Mouse (Mus musculus) megakaryocyte, embryonic 14.5 days (primary cell): ENCODE results near the gene Crocc2.

ENCODE experiments used
- FLI1 ChIP-seq: IDR thresholded peaks from 2 replicates; pipeline ENCODE4 v1.6.1; 2012; ENCODE audit warnings: low read length, inconsistent platforms, mixed read lengths
- GATA1 ChIP-seq: IDR thresholded peaks from 3 replicates; pipeline ENCODE4 v1.6.1; 2012; ENCODE audit warnings: mixed read lengths, low read length, inconsistent platforms, borderline replicate concordance

DNA sequence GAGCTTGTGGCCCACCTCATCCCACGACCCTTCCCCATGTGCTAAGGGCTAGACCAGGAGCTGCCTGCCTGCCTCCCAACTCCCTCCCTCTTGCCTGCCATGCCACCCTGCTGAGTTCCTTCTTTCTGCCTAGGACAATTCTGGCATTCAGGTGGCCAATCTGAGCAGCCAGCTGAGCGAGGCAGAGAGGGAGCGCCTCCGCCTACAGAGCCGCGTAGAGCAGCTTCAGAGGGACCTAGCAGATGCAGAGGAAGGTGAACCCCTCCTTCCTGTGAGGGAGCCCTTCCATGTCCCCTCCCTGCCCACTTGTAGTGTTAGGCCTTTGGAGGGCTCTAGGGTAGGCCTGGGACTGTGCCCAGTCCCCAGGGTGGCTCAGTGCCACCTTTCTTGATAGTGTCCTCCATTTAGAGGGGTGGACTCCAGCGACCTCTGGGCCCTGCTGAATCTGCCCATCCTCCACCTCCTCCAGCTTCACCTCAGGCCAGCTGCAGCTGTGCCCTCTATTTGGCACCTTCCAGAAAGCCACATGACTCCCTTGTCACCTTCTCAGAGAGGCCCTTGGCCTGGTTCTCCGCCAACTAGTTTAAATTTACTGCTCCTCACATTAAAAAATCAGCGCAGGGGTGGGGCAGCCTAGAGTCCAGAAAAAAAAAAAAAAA is 48.4 kb downstream of the Crocc2 start:
- TF ChIP-seq GATA1 (no peak), FLI1 (no peak)
